Mouse (Mus musculus) ES-E14 (cell line): Measurements from ENCODE around the gene Scg3. TPM values are rescaled to one million over a fixed set of nuclear protein-coding genes. Genes with fewer than 3 reads are reported as not detected.
"Not testable (repeated sequence)": the region's sequence is repeated elsewhere in the genome, so short reads cannot be mapped to it uniquely, and the experiment has no call there.

ENCODE experiments used
- DNase-seq: peaks from one replicate; pipeline ENCODE4 v3.0.0-alpha.2; 2013; ENCODE audit warnings: low read depth, low spot score
- H3K27ac ChIP-seq: 2 replicates; pipeline ENCODE4 v1.5.1; 2012; ENCODE audit warnings: low read depth, mild to moderate bottlenecking, low read length, moderate library complexity, mixed read lengths; ENCODE audit not compliant: poor library complexity, insufficient read depth, severe bottlenecking
- H3K36me3 ChIP-seq: 2 replicates; pipeline ENCODE4 v1.6.1; 2012; ENCODE audit warnings: mild to moderate bottlenecking, low read length, moderate library complexity, mixed read lengths; ENCODE audit not compliant: control insufficient read depth, poor library complexity, insufficient read depth, severe bottlenecking
- H3K4me1 ChIP-seq, 2 experiments: fragments of 150-350 bp in 1 of 2; sonication (generic) in 1 of 2; 2 replicates each; pipeline ENCODE4 v1.6.1; 2012; ENCODE audit warnings: low read length in 2 of 2, mild to moderate bottlenecking in 1 of 2, mixed read lengths in 1 of 2; ENCODE audit not compliant: control insufficient read depth in 2 of 2, insufficient read depth in 2 of 2, poor library complexity in 1 of 2
- H3K4me3 ChIP-seq, 2 experiments: fragments of 150-350 bp in 1 of 2; sonication (generic) in 1 of 2; 2 replicates each; pipeline ENCODE4 v1.5.1; 2012; ENCODE audit warnings: low read length in 2 of 2, low read depth in 1 of 2, mild to moderate bottlenecking in 1 of 2, mixed read lengths in 1 of 2; ENCODE audit not compliant: insufficient read depth in 1 of 2, poor library complexity in 1 of 2, severe bottlenecking in 1 of 2
- H3K9ac ChIP-seq: 2 replicates; pipeline ENCODE4 v1.6.1; 2012; ENCODE audit warnings: low read depth, mild to moderate bottlenecking, low read length, mixed read lengths; ENCODE audit not compliant: poor library complexity, insufficient read depth, severe bottlenecking
- H3K9me3 ChIP-seq: fragments of 150-350 bp; sonication (generic); 2 replicates; pipeline ENCODE4 v1.6.1; 2012; ENCODE audit warnings: low read depth, mild to moderate bottlenecking, low read length; ENCODE audit not compliant: control insufficient read depth, insufficient read depth
- CHD2 ChIP-seq: IDR thresholded peaks from 2 replicates; pipeline ENCODE4 v1.6.1; 2014; ENCODE audit warnings: mild to moderate bottlenecking, low read depth, low read length, inconsistent platforms
- HCFC1 ChIP-seq: IDR thresholded peaks from 2 replicates; pipeline ENCODE4 v1.6.1; 2012; ENCODE audit warnings: low read length, inconsistent platforms, borderline replicate concordance; ENCODE audit not compliant: insufficient read depth
- MAFK ChIP-seq: IDR thresholded peaks from 2 replicates; pipeline ENCODE4 v1.6.1; 2014; ENCODE audit warnings: mild to moderate bottlenecking, low read depth, low read length, inconsistent platforms; ENCODE audit not compliant: insufficient read depth
- ZC3H11A ChIP-seq: IDR thresholded peaks from 2 replicates; pipeline ENCODE4 v1.6.1; 2012; ENCODE audit warnings: low read depth, mild to moderate bottlenecking, inconsistent platforms, low read length, borderline replicate concordance
- ZNF384 ChIP-seq: IDR thresholded peaks from 2 replicates; pipeline ENCODE4 v1.6.1; 2012; ENCODE audit warnings: low read depth, low read length, inconsistent platforms
- in situ Hi-C, 2 experiments: fragments of 600-800 bp; cut with MboI; formaldehyde crosslinking; loops; one replicate each; pipeline ENCODE4 v1.15.1; 2025; ENCODE audit warnings: low sequenced_read_pairs in 2 of 2, inconsistent platforms in 1 of 2; ENCODE audit not compliant: unreplicated experiment in 2 of 2
- total RNA-seq: library from RNA; depleted of rRNA; stranded (reverse); fragments of 300-350 nt; gene quantifications from 2 replicates; pipeline ENCODE4 v1.2.3, GENCODE M21; 2012

Gene Scg3
- total RNA-seq, 1 experiment = 0.76 TPM

GRCm38 (mm10) chr9:75625556-75626307 lies 58.1 kb downstream of the Scg3 start, which contains the start of gene Lysmd2:
TSS of gene Lysmd2 (plus strand) at chr9:75625741.
- no peaks in the 10 kb centered on the region for H3K9me3 ChIP-seq
- in situ Hi-C loops = no loop called here
- no peak for TF ChIP-seq ZC3H11A
- no peak for TF ChIP-seq MAFK
- TF ChIP-seq HCFC1 = no peak; the same call in 1 of the 2 replicates
- TF ChIP-seq ZNF384 = no peak
- no peak for TF ChIP-seq CHD2
- no peak within 1 kb of the TSS for H3K27ac ChIP-seq
- H3K4me1 ChIP-seq = no peaks in the 10 kb centered on the region
- H3K36me3 ChIP-seq = no peaks in the 10 kb centered on the region
- H3K4me3 ChIP-seq = peak within 1 kb of the TSS; percentile 82 to 89
- H3K9ac ChIP-seq = peak within 1 kb of the TSS; percentile 91
- DNase-seq = peak; percentile 30

- peak; percentile 11 for DNase-seq
- in situ Hi-C loops = no loop called here
- Histone ChIP-seq H3K36me3 (no peaks in the 10 kb centered on the region), H3K4me1 (no peaks in the 10 kb centered on the region), H3K9me3 (no peaks in the 10 kb centered on the region), H3K4me3 (peak overlapping the region; percentile 82 to 89), H3K27ac (no peak overlapping the region), H3K9ac (peak overlapping the region; percentile 91)
- TF ChIP-seq MAFK = no peak
- no peak for TF ChIP-seq HCFC1
- no peak for TF ChIP-seq ZC3H11A
- TF ChIP-seq CHD2 = no peak
- TF ChIP-seq ZNF384 = no peak
These were observed 58.8 kb downstream of the Scg3 start for GRCm38 (mm10) chr9:75624983-75625555.

- H3K4me3 ChIP-seq = no peak overlapping the region
- no peak overlapping the region for H3K9ac ChIP-seq
- no peak for DNase-seq
- H3K36me3 ChIP-seq = no peaks in the 10 kb centered on the region
- no peaks in the 10 kb centered on the region for H3K4me1 ChIP-seq
- H3K27ac ChIP-seq = no peak overlapping the region
- TF ChIP-seq ZC3H11A = no peak
- no peak for TF ChIP-seq MAFK
- TF ChIP-seq CHD2 = no peak
- no peak for TF ChIP-seq HCFC1
- TF ChIP-seq ZNF384 = no peak
- in situ Hi-C loops = no loop called here
- no peaks in the 10 kb centered on the region for H3K9me3 ChIP-seq
These were observed 62.4 kb downstream of the Scg3 start for GRCm38 (mm10) chr9:75621428-75621827.

GRCm38 (mm10) chr9:75619761-75620160 lies 64.1 kb downstream of the Scg3 start:
- H3K9ac ChIP-seq, H3K36me3 ChIP-seq, DNase-seq, in situ Hi-C loops, H3K9me3 ChIP-seq, H3K4me3 ChIP-seq, H3K4me1 ChIP-seq, H3K27ac ChIP-seq: not testable (repeated sequence)
